8 mouse cellular contexts compared by ENCODE assay signal in genomic region chr19:3935032-3935895, GRCm38 (mm10). TPM values are rescaled to one million over a fixed set of nuclear protein-coding genes. Genes with fewer than 3 reads are reported as not detected.
DNase-seq lines count a peak whose midpoint lies in the region; ATAC-seq and TF ChIP-seq lines count a peak whose summit lies in the region.

Gene Unc93b1, plus strand, starts transcription at chr19:3935186.

- ATAC-seq in forebrain, embryonic 13.5 days = peak; percentile 70

- no peak for TF ChIP-seq CTCF in E14TG2a.4 (conservative IDR thresholded peaks at IDR 0.05; ENCODE audit: low read length)
- TF ChIP-seq CTCF in layer of hippocampus, adult 2 months (conservative IDR thresholded peaks at IDR 0.05) = no peak

- peak; percentile 86 for DNase-seq in adrenal gland, postnatal 10 days
- peak; percentile 73 for DNase-seq in heart, postnatal 4 days
- no peak for DNase-seq in layer of hippocampus, adult 2 months (ENCODE audit: low spot score in 2 of 2)
- peak; percentile 92 for DNase-seq in lung, postnatal 10 days
- peak; percentile 55 for DNase-seq in ovary, postnatal 14 days (ENCODE audit: low spot score)
- DNase-seq in cerebellum, adult 8-10 months = no peak

- peak within 1 kb of the TSS; percentile 75 for H3K4me2 ChIP-seq in forebrain, embryonic 13.5 days

- no peaks in the 10 kb centered on the region for H3K9me3 ChIP-seq in E14TG2a.4 (ENCODE audit: low read length)
- no peaks in the 10 kb centered on the region for H3K9me3 ChIP-seq in forebrain, embryonic 13.5 days (replicated peaks)

- peak within 1 kb of the TSS; percentile 79 for H3K4me3 ChIP-seq in E14TG2a.4 (replicated peaks; ENCODE audit: low read length)
- peak within 1 kb of the TSS; percentile 40 for H3K4me3 ChIP-seq in forebrain, embryonic 13.5 days
- peak within 1 kb of the TSS; percentile 53 for H3K4me3 ChIP-seq in layer of hippocampus, adult 2 months

- no peak within 1 kb of the TSS for H3K27ac ChIP-seq in forebrain, embryonic 13.5 days
- H3K27ac ChIP-seq in layer of hippocampus, adult 2 months = peak within 1 kb of the TSS; percentile 9

- WGBS in forebrain, embryonic 13.5 days = 7% methylated on average over 42 of the region's 42 CpGs

- no peaks in the 10 kb centered on the region for H3K36me3 ChIP-seq in E14TG2a.4 (ENCODE audit: insufficient read depth, low read length)
- H3K36me3 ChIP-seq in forebrain, embryonic 13.5 days (ENCODE audit: poor library complexity, severe bottlenecking) = no peaks in the 10 kb centered on the region

- H3K9ac ChIP-seq in forebrain, embryonic 13.5 days = peak within 1 kb of the TSS; percentile 57

- H3K27me3 ChIP-seq in E14TG2a.4 (ENCODE audit: insufficient read depth, low read length) = peaks cover 35% of the 10 kb centered on the region
- peaks cover 25% of the 10 kb centered on the region for H3K27me3 ChIP-seq in forebrain, embryonic 13.5 days

- H3K4me1 ChIP-seq in E14TG2a.4 (replicated peaks; ENCODE audit: low read depth, low read length) = peaks cover 40% of the 10 kb centered on the region
- peaks cover 21% of the 10 kb centered on the region for H3K4me1 ChIP-seq in forebrain, embryonic 13.5 days

RNA-seq across cellular contexts. Expression of gene Unc93b1, which starts in this region (rescaled TPM):
- 10 to 100 TPM; 42.5 to 47.5 TPM for total RNA-seq in adrenal gland, postnatal 10 days (2021)
- polyA plus RNA-seq in forebrain, embryonic 13.5 days (2015; fragmentation: Nextera tagmentation; extraction: Ambion mirVana) = 3.8 and 5.3 TPM in 2 replicates
- total RNA-seq in heart, postnatal 4 days (2021) = 10 to 100 TPM; 15.1 to 15.4 TPM
- total RNA-seq in layer of hippocampus, adult 2 months (2021) = 10 to 100 TPM; 11.4 to 16.1 TPM

Comparison
In these comparisons a context has a peak if more than half of its experiments do, and no peak if none do; other contexts are left out.
1. DNase-seq: peak in adrenal gland, postnatal 10 days (single experiment), heart, postnatal 4 days (single experiment), lung, postnatal 10 days (single experiment) and ovary, postnatal 14 days (single experiment); none in layer of hippocampus, adult 2 months (0 of 2) and cerebellum, adult 8-10 months (single experiment).
2. Peak in every context shown above with its lines, with median percentiles within 50 percentile points of each other: H3K4me3 ChIP-seq.